Mouse (Mus musculus) thymus, postnatal 0 days (tissue): ENCODE measurements around the gene Taf11. TPM values are rescaled to one million over a fixed set of nuclear protein-coding genes. Genes with fewer than 3 reads are reported as not detected.

Source experiments
- DNase-seq: peaks from one replicate; pipeline ENCODE4 v3.0.0-alpha.2; 2015; ENCODE audit warnings: low spot score
- polyA plus RNA-seq: library from polyadenylated mRNA; unstranded; fragments of >200 nt; fragmentation: Nextera tagmentation; extraction: Ambion mirVana; gene quantifications from 2 replicates; pipeline ENCODE4 v1.2.1, GENCODE M21; 2015

Gene Taf11
- polyA plus RNA-seq, 1 experiment from 2014 or later, result 61.5 TPM

GRCm38 (mm10) chr17:27922174-27922712, 12.6 kb upstream of the Taf11 start:
- DNase-seq, result no peak

- DNase-seq, result no peak
Measured at GRCm38 (mm10) chr17:27920676-27921075, 11.0 kb upstream of the Taf11 start.

GRCm38 (mm10) chr17:27916366-27916765, 6.7 kb upstream of the Taf11 start:
- no peak for DNase-seq

GRCm38 (mm10) chr17:27914742-27915141, 5.1 kb upstream of the Taf11 start:
- DNase-seq, result no peak

DNA sequence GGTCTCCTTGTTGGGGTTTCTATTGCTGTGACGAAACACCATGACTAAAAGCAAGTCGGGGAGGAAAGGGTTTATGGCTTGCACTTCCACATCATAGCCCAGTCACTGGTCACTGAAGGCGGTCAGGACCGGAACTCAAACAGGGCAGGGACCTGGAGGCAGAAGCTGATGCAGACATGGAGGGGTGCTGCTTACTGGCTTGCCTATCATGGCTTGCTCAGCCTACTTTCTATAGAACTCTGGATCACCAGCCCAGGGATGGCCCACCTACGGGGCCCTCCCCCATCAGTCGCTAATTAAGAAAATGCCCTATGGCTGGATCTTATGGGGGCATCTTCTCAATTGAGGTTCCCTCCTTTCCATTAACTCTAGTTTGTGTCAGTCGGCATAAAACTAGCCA, 1.7 kb upstream of the Taf11 start:
- no peak for DNase-seq

DNA sequence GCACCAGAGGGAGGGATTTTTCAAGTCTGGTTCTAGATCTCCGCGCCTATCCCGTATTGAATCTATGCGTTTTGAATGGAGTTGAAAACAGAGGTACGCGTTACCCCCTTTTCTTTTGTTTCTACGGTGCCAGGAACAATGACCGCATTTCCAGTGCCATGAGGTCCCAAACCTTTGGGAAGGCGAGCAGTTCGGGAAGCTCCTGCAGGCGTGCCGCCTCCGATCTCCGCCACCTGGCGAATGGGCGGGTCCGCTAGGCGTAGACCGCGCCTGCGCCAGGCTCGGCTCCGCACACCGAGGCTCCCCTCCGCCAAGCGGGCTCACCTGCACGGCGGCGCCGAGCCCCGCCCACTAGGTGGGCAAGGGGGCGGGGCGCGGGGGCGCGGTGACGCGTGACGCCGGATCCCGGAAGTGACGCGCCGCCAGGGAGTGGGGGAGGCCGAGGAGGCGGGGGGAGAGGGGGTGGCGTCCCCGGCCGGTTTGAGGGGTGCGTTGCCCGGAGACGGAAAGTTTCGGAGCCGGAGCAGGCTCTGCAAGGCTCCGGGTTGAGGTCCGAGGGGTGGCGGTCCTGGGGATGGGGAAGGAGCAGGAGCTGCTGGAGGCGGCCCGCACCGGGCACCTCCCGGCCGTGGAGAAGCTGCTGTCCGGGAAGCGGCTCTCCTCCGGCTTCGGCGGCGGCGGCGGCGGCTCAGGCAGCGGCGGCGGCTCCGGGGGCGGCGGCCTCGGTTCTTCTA, 589 bp downstream of the Taf11 start, which contains the start of gene Anks1:
Anks1 (plus strand) TSS at position 419 of the 734 bp plus-strand sequence.
- DNase-seq, result peak; percentile 92

GRCm38 (mm10) chr17:27908206-27908887, 1.3 kb downstream of the Taf11 start:
- peak; percentile 62 for DNase-seq

DNA sequence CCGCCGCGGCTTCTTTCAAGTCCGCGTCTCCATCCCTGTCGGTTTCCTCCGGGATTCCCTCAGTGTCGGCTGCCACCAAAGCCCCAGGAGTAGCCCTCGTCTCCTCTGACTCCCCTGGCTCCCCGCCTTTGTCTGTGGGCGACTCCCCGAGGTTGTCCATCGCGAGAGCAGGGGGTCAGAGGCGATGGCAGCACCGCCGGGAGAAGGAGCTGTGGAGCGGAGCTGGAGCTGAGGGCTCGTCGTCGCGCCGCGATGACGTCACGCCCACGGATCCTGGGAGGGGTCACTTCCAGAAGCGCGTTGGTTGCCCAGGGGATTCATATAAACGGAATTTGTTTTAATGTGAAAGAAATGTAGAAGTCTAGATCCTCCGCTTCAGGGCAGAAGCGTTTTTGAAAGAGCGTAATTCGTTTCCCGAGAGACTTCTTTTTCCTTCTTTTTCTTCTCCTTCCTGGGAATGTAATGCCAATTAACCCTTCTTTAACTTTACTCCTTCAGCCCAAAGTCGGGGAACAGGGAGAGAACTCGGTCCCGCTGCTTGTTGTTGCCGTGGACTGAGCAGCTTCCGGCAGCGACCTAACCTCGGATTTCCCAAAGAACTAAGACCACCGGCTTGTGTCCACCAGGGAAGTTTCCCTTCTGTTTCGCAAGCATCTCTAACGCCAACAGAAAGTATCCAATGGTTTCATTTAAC, 2.0 kb downstream of the Taf11 start:
- peak; percentile 88 for DNase-seq

GRCm38 (mm10) chr17:27886499-27887210, 23.0 kb downstream of the Taf11 start:
- no peak for DNase-seq

- DNase-seq, result no peak
Measured at GRCm38 (mm10) chr17:27883994-27884393, 25.6 kb downstream of the Taf11 start.

DNA sequence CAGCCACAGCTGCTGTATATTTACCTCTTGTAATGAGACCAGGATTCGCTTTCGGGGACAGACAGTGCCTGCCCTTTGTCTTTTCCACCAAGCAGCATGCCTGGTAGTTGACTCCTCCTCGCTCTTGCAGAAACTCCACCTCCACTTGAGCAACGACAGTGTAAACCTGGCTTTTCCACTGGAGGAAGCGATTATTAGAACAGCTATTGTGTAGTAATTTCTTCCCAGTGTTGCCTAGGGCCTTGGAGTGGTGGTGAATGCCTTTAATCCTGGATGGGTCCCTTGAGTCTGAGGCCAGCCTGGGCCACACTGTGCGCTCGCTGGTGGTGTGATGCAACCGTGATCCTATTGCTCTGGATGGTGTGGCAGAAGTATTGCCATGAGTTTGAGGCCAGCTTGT, 26.5 kb downstream of the Taf11 start:
- DNase-seq, result no peak

- no peak for DNase-seq
Measured at GRCm38 (mm10) chr17:27881518-27881917, 28.1 kb downstream of the Taf11 start.

- no peak for DNase-seq
Measured at GRCm38 (mm10) chr17:27874510-27874909, 35.1 kb downstream of the Taf11 start.

- DNase-seq, result no peak
Measured at GRCm38 (mm10) chr17:27873583-27873982, 36.1 kb downstream of the Taf11 start.

DNA sequence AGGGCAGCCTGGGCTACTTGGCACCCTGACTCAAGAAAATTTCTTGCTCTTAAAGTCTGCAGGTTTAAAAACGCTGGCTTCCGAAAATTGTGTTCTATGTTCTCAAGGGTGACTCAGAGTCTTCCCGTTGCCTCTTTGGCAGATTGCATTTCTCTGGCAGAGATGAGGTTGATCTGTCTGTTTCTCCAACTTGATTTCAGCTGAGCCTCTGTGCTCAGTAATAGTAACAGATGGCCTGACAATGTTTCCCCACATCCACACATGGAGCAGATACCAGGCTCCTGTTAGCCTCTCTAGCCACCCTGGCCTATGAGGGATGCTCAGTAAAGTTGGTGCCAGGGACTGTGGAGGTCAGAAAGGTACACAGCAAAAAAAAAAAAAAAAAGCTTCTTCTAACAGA, 37.8 kb downstream of the Taf11 start:
- no peak for DNase-seq

GRCm38 (mm10) chr17:27866737-27867136, 42.9 kb downstream of the Taf11 start:
- no peak for DNase-seq

GRCm38 (mm10) chr17:27865461-27865860, 44.2 kb downstream of the Taf11 start:
- no peak for DNase-seq

GRCm38 (mm10) chr17:27859131-27859530, 50.5 kb downstream of the Taf11 start:
- no peak for DNase-seq

DNA sequence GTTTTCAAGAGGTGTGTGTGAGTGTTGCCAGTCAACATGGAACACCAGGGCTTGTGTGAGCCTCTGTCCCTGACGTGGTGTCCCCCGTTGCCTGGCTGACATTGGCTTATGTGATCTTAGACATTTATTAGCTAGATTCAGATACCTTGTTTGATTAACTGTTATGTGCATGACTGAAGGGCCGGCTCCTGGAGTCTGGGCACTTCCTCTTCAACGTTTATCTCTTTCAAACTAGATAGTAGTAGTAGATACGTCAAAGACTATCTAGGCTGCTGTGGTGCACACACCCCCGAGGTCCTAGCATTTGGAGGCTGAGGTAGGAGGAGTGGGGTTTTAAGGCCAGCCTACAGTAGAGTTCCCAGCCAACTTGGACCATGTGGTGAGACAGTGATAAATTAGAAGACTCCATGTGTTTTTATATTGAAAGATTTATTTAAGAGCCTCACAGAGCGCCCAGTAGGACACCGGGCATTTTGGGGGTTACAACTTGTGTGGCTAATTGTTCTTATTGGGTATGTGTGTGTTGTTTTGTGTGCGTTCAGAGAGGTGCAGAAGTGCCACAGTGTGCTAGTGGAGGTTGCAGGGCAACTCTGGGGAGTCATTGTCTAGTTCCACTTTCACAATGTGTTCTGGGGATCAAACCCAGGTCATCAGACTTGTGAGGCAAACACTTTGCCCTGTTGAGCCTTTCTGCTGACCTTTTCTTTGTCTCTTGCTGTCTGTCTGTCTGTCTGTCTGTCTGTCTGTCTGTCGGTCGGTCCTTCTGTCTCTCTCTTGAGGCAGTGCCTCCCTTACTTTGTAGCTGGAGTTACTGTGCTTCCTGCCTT, 51.8 kb downstream of the Taf11 start:
- DNase-seq, result no peak
